Mouse (Mus musculus): ENCODE measurements around the gene Fmo5. TPM values are rescaled to one million over a fixed set of nuclear protein-coding genes. Genes with fewer than 3 reads are reported as not detected.

Gene Fmo5
- polyA plus RNA-seq, 1 experiment from 2014 or later, result 7.5 TPM

DNA sequence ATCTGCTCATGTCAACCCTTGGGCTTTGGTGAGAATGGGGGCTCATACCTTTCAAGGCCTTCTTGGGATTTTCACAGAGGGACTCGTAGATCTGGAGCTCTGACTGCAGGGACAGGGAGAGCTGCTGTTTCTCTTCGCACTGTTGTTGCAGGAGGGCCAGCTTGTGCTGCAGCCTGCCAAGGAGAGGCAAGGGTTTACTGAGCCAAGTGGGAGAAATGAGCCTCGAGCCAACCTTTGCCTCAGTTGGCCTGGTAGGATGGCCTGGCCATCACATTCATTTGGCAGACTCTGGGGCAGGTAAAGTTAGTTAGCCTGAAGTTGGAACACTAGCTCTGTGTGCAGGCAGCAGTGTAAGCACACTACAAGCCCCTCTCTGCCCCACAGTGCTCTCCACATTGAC is 70.5 kb downstream of the Fmo5 start:
- H3K4me3 ChIP-seq (replicated peaks), result no peak overlapping the region
- ATAC-seq (ENCODE audit: low read depth) (no peak), DNase-seq (no peak)
- WGBS (ENCODE audit: insufficient replicate concordance), result 40% methylated on average over 3 of the region's 3 CpGs
- no peaks in the 10 kb centered on the region for H3K4me1 ChIP-seq (replicated peaks)
- H3K27me3 ChIP-seq, result no peaks in the 10 kb centered on the region
- H3K4me2 ChIP-seq, result no peak overlapping the region
- H3K9me3 ChIP-seq (replicated peaks), result no peaks in the 10 kb centered on the region
- no peaks in the 10 kb centered on the region for H3K36me3 ChIP-seq
- H3K27ac ChIP-seq, result no peak overlapping the region
- H3K9ac ChIP-seq, result no peak overlapping the region

DNA sequence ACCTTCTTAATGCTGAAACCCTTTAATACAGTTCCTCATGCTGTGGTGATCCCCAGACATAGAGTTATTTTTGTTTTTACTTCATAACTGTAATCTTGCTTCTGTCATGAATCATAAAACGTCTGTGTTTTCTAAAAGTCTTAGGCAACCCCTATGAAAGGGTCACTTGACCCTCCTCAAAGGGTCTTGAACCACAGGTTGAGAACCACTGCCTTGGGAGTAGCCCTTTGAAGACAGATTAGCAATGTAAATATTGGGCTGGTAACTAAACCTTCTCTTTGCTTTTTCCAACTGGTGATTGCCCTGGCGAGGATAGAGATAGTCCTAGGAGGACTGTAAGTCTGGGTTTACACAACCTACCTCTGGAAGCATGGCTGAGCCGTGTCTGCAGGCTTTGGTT is 72.6 kb downstream of the Fmo5 start:
- no peak overlapping the region for H3K4me3 ChIP-seq (replicated peaks)
- H3K27me3 ChIP-seq, result no peaks in the 10 kb centered on the region
- H3K9ac ChIP-seq, result no peak overlapping the region
- ATAC-seq (ENCODE audit: low read depth) (no peak), DNase-seq (no peak)
- 31% methylated on average over 3 of the region's 3 CpGs for WGBS (ENCODE audit: insufficient replicate concordance)
- no peaks in the 10 kb centered on the region for H3K36me3 ChIP-seq
- no peaks in the 10 kb centered on the region for H3K4me1 ChIP-seq (replicated peaks)
- H3K27ac ChIP-seq, result no peak overlapping the region
- H3K9me3 ChIP-seq (replicated peaks), result no peaks in the 10 kb centered on the region
- H3K4me2 ChIP-seq, result no peak overlapping the region

DNA sequence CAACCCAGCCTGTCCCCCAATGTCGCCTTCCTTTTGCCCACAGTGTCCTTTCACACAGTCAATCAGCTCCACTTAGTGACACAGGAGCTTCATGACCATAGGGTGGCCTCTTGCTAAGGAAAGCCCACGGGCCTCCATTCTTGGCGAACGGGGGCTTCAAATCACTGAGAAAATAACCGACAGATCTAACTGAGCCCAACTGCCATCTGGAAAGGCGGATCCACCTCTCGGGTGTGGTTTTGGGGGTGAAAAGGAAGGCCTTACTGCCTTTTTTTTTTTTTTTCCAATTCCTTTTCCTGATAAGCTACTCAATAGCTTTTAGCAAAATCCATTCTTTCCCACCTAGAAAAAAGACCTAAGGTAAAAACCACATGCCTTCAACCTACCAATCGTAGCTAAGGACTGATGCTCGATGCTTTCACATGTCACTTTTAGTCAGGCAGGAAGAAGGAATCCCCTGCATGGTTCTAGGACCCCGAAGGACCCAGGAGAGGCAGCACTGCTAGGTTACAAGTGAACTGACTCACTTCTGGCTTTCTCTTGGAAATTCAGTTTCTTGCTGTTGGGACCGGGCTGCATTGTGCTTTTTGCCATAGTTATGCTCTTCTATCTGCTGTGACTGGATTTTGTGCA is 74.0 kb downstream of the Fmo5 start:
- WGBS (ENCODE audit: insufficient replicate concordance), result 65% methylated on average over 11 of the region's 11 CpGs
- H3K4me3 ChIP-seq (replicated peaks), result no peak overlapping the region
- H3K36me3 ChIP-seq, result no peaks in the 10 kb centered on the region
- H3K4me2 ChIP-seq, result no peak overlapping the region
- no peaks in the 10 kb centered on the region for H3K27me3 ChIP-seq
- H3K27ac ChIP-seq, result no peak overlapping the region
- H3K4me1 ChIP-seq (replicated peaks), result no peaks in the 10 kb centered on the region
- H3K9ac ChIP-seq, result no peak overlapping the region
- no peaks in the 10 kb centered on the region for H3K9me3 ChIP-seq (replicated peaks)
- no peak for ATAC-seq (ENCODE audit: low read depth)
- DNase-seq, result no peak

Small RNA genes within 50 kb of the gene (microRNA-seq; reads per million reads assigned to microRNA genes)
- not detected for gene Mir7225

Other genes starting within 250 kb of the Fmo5 start
- not detected in 2 replicates for gene Olfr1402, start 206.8 kb upstream of the Fmo5 start, polyA plus RNA-seq (2015; fragmentation: Nextera tagmentation; extraction: Ambion mirVana)
- 16.2 and 18.0 TPM in 2 replicates for gene Chd1l, start 18.6 kb upstream of the Fmo5 start, polyA plus RNA-seq (2015; fragmentation: Nextera tagmentation; extraction: Ambion mirVana)
- 1.5 and 2.0 TPM in 2 replicates for gene Prkab2, start 29.4 kb downstream of the Fmo5 start, polyA plus RNA-seq (2015; fragmentation: Nextera tagmentation; extraction: Ambion mirVana)
- not detected in 2 replicates for gene Gm17651, start 45.9 kb downstream of the Fmo5 start, polyA plus RNA-seq (2015; fragmentation: Nextera tagmentation; extraction: Ambion mirVana)

Data from liver, embryonic 13.5 days (tissue).